Mouse (Mus musculus) limb, embryonic 12.5 days (tissue): ENCODE data around the gene Tmem9b. TPM values are rescaled to one million over a fixed set of nuclear protein-coding genes. Genes with fewer than 3 reads are reported as not detected.

Experiments used
- ATAC-seq: fragments of 200-750 bp; cut with Nextera tagmentation; 2 replicates; pipeline ENCODE4 v1.8.0; 2017; ENCODE audit warnings: low read depth, moderate TSS enrichment; ENCODE audit not compliant: insufficient number of reproducible peaks, insufficient read depth, low FRiP score, low TSS enrichment
- H3K27ac ChIP-seq: fragments of 300-500 bp; sonication (generic); 2 replicates; pipeline ENCODE4 v1.5.1; 2016; ENCODE audit warnings: mild to moderate bottlenecking, moderate library complexity
- H3K27me3 ChIP-seq: fragments of 300-500 bp; sonication (generic); 2 replicates; pipeline ENCODE4 v1.6.1; 2016; ENCODE audit warnings: mild to moderate bottlenecking, moderate library complexity
- H3K36me3 ChIP-seq: fragments of 300-500 bp; sonication (generic); 2 replicates; pipeline ENCODE4 v1.6.1; 2016; ENCODE audit warnings: mild to moderate bottlenecking, moderate library complexity
- H3K4me1 ChIP-seq: fragments of 300-500 bp; sonication (generic); replicated peaks from 2 replicates; pipeline ENCODE4 v1.6.1; 2016
- H3K4me2 ChIP-seq: fragments of 300-500 bp; sonication (generic); 2 replicates; pipeline ENCODE4 v1.6.1; 2016; ENCODE audit warnings: mild to moderate bottlenecking, moderate library complexity
- H3K4me3 ChIP-seq: fragments of 300-500 bp; sonication (generic); replicated peaks from 2 replicates; pipeline ENCODE4 v1.5.1; 2016; ENCODE audit warnings: mild to moderate bottlenecking
- H3K9ac ChIP-seq: fragments of 300-500 bp; sonication (generic); replicated peaks from 2 replicates; pipeline ENCODE4 v1.6.1; 2016; ENCODE audit warnings: mild to moderate bottlenecking, moderate library complexity
- H3K9me3 ChIP-seq: fragments of 300-500 bp; sonication (generic); 2 replicates; pipeline ENCODE4 v1.6.1; 2016; ENCODE audit warnings: mild to moderate bottlenecking, moderate library complexity
- WGBS: fragments of 180-500 bp; shearing (Covaris S2); methylation state at CpG from one replicate; pipeline ENCODE4 v1.1.7; 2016; 5-methylcytosine and 5-hydroxymethylcytosine counted together
- polyA plus RNA-seq: library from polyadenylated mRNA; unstranded; fragments of >200 nt; fragmentation: Nextera tagmentation; extraction: Ambion mirVana; gene quantifications from 2 replicates; pipeline ENCODE4 v1.2.1, GENCODE M21; 2016

The Tmem9b gene
- polyA plus RNA-seq, 1 experiment from 2014 or later = 25.8 TPM

DNA sequence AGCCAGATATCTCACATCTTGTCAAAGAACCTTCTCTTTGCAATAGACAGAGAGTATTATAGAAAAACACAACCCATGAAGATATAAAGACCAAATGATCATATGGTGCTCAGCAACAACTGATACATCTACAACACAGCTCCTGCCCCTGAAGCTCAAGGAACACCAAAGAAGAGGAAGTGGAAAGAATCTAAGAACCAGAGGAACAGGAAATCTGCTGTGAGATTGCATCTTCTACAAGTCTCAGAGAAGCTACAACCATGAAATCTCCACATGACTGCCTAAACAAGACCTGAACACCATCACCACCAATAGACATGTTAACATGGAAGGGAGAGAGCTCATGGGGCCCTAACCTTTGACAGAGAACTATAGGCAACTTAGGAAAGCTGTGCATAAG, 19.6 kb upstream of the Tmem9b start:
- H3K4me3 ChIP-seq = no peak overlapping the region
- no peaks in the 10 kb centered on the region for H3K4me1 ChIP-seq
- H3K4me2 ChIP-seq = no peak overlapping the region
- H3K27ac ChIP-seq = no peak overlapping the region
- H3K27me3 ChIP-seq = no peaks in the 10 kb centered on the region; the same call in 1 of the 2 replicates
- H3K9me3 ChIP-seq = no peaks in the 10 kb centered on the region
- H3K36me3 ChIP-seq = no peaks in the 10 kb centered on the region
- H3K9ac ChIP-seq = no peak overlapping the region
- no peak for ATAC-seq

DNA sequence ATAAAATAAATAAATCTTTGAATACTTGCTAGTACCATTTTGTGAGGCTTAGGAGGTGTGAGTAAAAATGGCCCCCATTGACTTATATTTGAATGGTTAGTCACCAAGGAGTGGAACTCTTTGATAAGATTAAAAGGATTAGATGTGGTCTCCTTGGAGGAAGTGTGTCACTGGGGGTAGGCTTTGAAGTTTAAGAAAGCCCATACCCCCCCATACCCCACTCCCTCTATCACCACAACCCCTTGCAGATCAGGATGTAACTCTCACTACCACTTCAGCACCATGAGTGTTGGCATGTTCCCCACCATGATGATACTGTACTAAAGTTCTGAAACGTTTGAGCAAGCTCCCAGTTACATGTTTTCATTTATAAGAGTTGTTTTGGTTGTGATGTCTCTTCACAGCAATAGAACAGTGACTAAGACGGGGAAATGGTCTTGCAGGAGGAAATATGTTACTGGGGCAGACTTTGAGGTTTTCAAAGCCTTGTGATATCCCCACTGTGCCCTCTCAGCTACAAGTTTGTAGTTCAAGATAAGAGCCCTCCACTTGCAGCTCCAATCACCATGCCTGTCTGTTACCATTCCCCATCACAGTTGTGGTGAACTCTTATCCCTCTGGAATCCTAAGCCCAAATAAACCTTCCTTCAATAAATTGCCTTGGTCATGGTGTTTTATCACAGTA, 16.2 kb upstream of the Tmem9b start:
- no peaks in the 10 kb centered on the region for H3K4me1 ChIP-seq
- no peak overlapping the region for H3K4me2 ChIP-seq
- 56% methylated on average over 2 of the region's 2 CpGs for WGBS
- no peak overlapping the region for H3K27ac ChIP-seq
- no peak overlapping the region for H3K4me3 ChIP-seq
- H3K9ac ChIP-seq = no peak overlapping the region
- no peaks in the 10 kb centered on the region for H3K9me3 ChIP-seq
- no peak for ATAC-seq
- no peaks in the 10 kb centered on the region; the same call in 1 of the 2 replicates for H3K27me3 ChIP-seq
- H3K36me3 ChIP-seq = no peaks in the 10 kb centered on the region

DNA sequence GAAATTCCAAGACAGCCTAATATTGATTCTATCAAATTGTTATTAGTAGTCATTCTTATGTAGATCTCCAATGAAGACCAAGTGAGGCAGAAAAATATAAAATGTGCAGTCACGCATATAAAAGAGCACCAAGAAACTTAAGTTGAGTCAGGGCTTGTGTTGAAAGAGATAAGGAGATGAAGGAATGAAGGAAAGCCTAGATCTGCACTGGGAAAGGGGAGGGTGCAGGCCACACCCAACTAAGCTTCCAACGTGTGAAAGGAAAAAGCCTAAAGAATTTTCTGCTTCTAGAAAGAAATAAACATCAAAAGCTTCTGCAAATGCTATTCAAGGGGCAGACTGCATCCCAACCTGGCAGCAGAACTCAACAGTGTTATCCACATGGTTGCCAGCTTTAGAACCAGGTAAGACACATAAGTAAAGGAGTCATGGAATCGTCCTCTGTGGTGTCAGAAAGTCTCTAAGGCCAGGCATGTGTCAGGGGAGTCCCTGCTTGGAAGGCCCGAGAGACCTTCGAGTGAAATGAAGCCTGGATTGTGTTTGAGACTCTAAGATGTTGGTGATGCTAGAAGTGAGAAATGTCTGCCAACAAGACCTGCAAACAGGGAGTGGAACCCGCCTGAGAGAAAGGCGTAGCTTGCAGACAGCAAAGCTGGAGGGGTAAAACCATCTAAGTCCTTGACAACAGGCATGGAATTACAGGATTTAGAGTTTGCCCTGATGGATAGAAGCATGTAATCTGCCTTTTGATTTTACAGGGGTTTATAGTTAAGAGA, 15.1 kb upstream of the Tmem9b start:
- H3K36me3 ChIP-seq = no peaks in the 10 kb centered on the region

DNA sequence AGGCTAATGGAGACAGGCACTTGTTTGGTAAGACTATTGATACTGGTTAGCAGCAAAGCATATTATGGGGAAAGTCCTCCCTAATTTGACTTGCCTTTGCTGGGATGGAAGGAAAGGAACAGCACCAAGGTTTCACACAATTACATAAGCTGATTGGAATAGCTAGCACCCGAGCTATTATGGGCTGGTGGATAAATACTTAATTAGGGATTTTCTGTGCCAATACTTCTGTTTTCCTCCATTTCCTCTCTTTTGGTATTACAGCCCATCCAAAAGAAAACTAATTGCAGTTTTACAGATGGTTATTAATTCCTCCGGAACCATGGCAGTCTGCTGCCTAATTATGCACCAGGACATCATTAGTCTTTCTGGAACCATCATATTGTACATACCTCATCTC, 11.3 kb upstream of the Tmem9b start:
- WGBS = 68% methylated on average over 2 of the region's 2 CpGs
- no peaks in the 10 kb centered on the region for H3K4me1 ChIP-seq
- H3K36me3 ChIP-seq = no peaks in the 10 kb centered on the region
- H3K9ac ChIP-seq = no peak overlapping the region
- H3K4me3 ChIP-seq = no peak overlapping the region
- no peak for ATAC-seq
- H3K27me3 ChIP-seq = no peaks in the 10 kb centered on the region; the same call in 1 of the 2 replicates
- H3K4me2 ChIP-seq = no peak overlapping the region
- H3K9me3 ChIP-seq = no peaks in the 10 kb centered on the region
- H3K27ac ChIP-seq = no peak overlapping the region

More for the DNA sequence above, 15.1 kb upstream of the Tmem9b start:
- Histone ChIP-seq H3K27me3 (no peaks in the 10 kb centered on the region; the same call in 1 of the 2 replicates), H3K27ac (no peak overlapping the region), H3K4me2 (no peak overlapping the region), H3K4me3 (no peak overlapping the region), H3K9me3 (no peaks in the 10 kb centered on the region), H3K4me1 (no peaks in the 10 kb centered on the region), H3K9ac (no peak overlapping the region)
- no peak for ATAC-seq
- 83% methylated on average over 7 of the region's 7 CpGs for WGBS

DNA sequence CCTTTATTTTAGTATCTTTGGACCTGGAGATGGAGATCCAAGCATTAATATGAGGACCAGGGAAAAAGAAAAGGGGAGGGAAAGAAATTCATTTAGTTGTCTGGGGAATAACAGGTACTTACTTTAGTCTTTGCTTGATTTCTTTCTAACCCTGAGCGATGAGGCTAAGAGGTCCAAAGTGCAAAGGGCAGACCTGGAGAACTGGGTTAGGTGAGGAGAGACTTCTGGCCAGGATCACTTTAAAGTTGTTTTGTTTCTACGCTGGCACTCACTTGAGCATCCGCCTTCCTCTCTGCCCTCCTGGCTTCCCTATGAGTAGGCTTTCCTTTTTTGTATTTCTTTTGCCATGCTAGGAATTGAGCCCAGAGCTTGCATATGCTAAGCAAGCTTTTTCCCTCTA, 3.6 kb upstream of the Tmem9b start:
- H3K27me3 ChIP-seq = no peaks in the 10 kb centered on the region
- H3K4me3 ChIP-seq = no peak overlapping the region
- no peak for ATAC-seq
- WGBS = 92% methylated on average over 3 of the region's 3 CpGs
- H3K4me1 ChIP-seq = peaks cover 14% of the 10 kb centered on the region
- no peaks in the 10 kb centered on the region for H3K9me3 ChIP-seq
- no peak overlapping the region for H3K4me2 ChIP-seq
- no peak overlapping the region for H3K27ac ChIP-seq
- no peak overlapping the region for H3K9ac ChIP-seq
- H3K36me3 ChIP-seq = no peaks in the 10 kb centered on the region

DNA sequence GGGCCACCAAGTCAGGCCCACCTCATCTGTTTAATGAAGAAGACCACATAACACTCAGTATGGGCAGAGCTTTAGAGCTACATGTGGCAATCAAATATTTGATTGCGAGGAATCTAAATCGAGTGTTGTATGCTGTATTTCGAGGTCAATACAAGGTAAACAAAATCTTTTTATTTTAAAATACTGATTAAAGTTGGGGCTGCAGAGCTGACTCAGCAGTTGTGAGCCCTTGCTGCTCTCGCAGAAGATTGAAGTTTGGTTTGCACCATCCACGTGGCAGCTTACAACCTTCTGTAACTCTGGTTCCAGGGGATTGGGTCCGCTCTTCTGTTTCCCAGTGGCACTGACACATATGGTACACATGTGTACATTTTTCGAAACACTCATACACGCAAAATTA, 1.4 kb upstream of the Tmem9b start:
- Histone ChIP-seq H3K4me2 (no peak overlapping the region), H3K36me3 (no peaks in the 10 kb centered on the region), H3K4me1 (peaks cover 17% of the 10 kb centered on the region), H3K9me3 (no peaks in the 10 kb centered on the region), H3K4me3 (no peak overlapping the region), H3K27me3 (no peaks in the 10 kb centered on the region), H3K9ac (no peak overlapping the region), H3K27ac (no peak overlapping the region)
- 84% methylated on average over 8 of the region's 8 CpGs for WGBS
- no peak for ATAC-seq

DNA sequence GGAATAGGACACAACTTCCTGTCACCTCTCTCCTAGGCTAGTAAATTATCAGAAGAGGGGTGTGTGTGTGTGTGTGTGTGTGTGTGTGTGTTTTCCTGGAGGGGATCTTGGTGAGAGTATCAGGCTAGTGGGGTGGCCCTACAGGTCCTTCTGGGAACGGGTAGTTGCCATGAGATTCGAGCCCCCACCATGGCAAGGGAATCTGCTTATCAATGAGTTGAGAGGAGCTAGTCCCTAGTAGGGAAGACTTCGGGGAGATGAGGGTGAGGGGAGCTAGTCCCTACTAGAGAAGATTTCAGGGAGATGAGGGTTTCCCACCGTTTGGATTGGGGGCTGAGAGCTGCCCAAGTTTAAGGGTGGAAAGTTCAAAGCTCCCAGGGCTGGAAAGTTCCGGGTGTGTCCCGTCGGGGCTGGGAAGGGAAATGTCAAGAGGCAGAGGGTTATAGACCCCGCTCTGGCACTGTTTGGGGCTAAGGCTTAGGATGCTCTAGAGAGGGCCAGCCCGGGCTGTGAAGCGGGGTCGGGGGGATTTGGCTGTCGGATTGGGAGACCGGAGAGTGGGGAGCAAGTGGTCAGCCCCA, 1.2 kb downstream of the Tmem9b start:
- WGBS = 5% methylated on average over 13 of the region's 13 CpGs
- Histone ChIP-seq H3K4me3 (peak overlapping the region; percentile 84), H3K9ac (peak overlapping the region; percentile 89), H3K4me1 (peaks cover 17% of the 10 kb centered on the region), H3K4me2 (peak overlapping the region; percentile 90), H3K27me3 (no peaks in the 10 kb centered on the region), H3K9me3 (no peaks in the 10 kb centered on the region), H3K36me3 (no peaks in the 10 kb centered on the region), H3K27ac (peak overlapping the region; percentile 72; the same call in 1 of the 2 replicates)
- peak; percentile 75; the same call in 1 of the 2 replicates for ATAC-seq

DNA sequence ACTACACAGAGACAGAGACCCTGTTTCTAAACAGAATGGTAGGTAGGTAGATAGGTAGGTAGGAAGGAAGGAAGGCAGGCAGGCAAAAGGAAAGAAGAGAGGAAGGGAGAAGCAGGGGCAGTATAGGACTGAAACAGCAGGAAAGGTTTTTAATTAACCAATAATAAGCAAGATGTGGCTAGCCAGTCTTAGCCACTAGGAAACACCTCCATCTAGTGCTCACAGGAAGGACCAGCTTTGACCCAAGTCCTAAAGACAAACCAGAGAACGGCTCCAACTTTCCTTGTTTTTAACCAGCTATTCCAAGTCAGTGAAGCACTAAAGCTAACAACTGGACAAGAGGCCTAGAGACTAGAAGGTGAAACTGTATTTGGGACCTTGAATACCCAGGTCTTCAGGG, 4.9 kb downstream of the Tmem9b start:
- H3K4me2 ChIP-seq = no peak overlapping the region
- H3K9me3 ChIP-seq = no peaks in the 10 kb centered on the region
- WGBS = 80% methylated on average over 1 of the region's 1 CpGs
- H3K27me3 ChIP-seq = no peaks in the 10 kb centered on the region
- H3K36me3 ChIP-seq = peaks cover 17% of the 10 kb centered on the region
- no peak overlapping the region for H3K4me3 ChIP-seq
- peaks cover 8% of the 10 kb centered on the region for H3K4me1 ChIP-seq
- no peak overlapping the region for H3K27ac ChIP-seq
- H3K9ac ChIP-seq = no peak overlapping the region
- ATAC-seq = no peak

DNA sequence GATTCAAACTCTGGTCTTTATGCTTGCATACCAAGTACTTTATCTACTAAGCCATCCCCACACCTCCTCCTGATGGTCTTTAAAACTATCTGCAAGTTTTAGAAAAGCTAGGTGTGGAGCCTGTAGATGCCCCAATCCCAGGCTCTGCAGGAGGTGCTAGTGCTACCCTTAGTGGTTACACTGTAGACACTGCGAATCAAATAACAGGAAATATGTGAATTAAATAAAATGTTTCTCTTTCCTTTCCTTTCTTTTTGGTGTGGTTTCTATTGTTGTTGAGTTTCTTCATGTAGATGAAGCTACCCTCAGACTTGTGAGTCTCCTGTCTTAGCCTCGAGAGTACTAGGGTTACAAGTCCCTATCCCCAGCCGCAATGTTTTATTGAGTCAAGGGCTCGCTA, 11.0 kb downstream of the Tmem9b start:
- Histone ChIP-seq H3K4me2 (no peak overlapping the region), H3K27me3 (no peaks in the 10 kb centered on the region), H3K9ac (no peak overlapping the region), H3K9me3 (no peaks in the 10 kb centered on the region), H3K4me3 (no peak overlapping the region), H3K4me1 (no peaks in the 10 kb centered on the region), H3K27ac (no peak overlapping the region), H3K36me3 (peaks cover 19% of the 10 kb centered on the region)
- ATAC-seq = no peak
- 86% methylated on average over 4 of the region's 4 CpGs for WGBS

DNA sequence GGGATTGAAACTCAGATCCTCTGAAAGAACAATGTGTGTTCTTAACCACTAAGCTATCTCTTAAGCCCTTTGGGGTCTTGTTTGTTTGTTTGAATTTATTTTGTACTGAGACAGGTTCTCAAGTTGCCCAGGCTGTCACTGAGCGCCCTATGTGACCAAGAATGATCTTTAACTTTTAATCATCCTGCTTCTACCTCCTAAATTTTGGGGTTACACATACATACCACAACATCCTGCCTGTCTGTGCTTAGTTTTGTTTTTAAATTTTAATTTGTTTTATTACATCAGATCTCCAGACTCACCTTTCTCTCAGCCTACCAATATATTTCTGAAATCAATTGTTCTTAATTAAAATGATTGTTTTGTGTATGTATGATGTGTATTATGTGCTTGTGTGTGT, 11.6 kb downstream of the Tmem9b start:
- Histone ChIP-seq H3K9me3 (no peaks in the 10 kb centered on the region), H3K27ac (no peak overlapping the region), H3K27me3 (no peaks in the 10 kb centered on the region), H3K4me1 (no peaks in the 10 kb centered on the region), H3K9ac (no peak overlapping the region), H3K4me3 (no peak overlapping the region), H3K36me3 (peaks cover 26% of the 10 kb centered on the region), H3K4me2 (no peak overlapping the region)
- ATAC-seq = no peak
- 84% methylated on average over 1 of the region's 1 CpGs for WGBS

DNA sequence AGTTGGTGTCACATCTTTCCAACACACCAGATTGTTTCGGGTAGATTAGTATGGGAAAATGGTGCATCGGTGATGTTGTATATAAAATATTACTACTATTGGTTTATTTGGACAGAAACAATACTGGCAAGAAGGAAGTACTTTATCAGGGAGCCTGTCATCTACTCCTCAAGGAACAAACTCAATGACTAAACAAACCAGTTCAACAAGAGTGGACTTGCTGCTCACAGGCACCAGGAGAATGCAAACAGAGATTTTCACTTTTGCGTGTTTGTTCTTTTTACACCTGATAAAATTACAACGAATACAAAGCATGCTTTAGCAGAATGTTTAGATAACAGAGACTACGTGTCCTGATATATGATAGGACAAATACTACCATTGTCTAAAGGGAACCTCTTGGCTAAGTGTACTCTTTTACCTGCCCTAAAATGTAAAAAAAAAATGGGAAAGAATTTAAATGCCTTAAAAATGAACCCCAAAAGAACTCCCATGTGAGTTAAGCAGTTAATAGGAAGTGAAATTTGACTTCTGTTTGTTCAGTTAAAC, 12.8 kb downstream of the Tmem9b start:
- no peaks in the 10 kb centered on the region for H3K4me1 ChIP-seq
- H3K4me3 ChIP-seq = no peak overlapping the region
- ATAC-seq = no peak
- WGBS = 88% methylated on average over 5 of the region's 5 CpGs
- peaks cover 25% of the 10 kb centered on the region for H3K36me3 ChIP-seq
- H3K4me2 ChIP-seq = no peak overlapping the region
- H3K9me3 ChIP-seq = no peaks in the 10 kb centered on the region
- no peak overlapping the region for H3K27ac ChIP-seq
- H3K27me3 ChIP-seq = no peaks in the 10 kb centered on the region
- no peak overlapping the region for H3K9ac ChIP-seq
